ENCODE assay signal across 7 mouse cellular contexts in genomic region chr9:57075681-57076381, GRCm38 (mm10). TPM values are rescaled to one million over a fixed set of nuclear protein-coding genes. Genes with fewer than 3 reads are reported as not detected.
DNase-seq lines count a peak whose midpoint lies in the region; ATAC-seq lines count a peak whose summit lies in the region.

No protein-coding gene starts in this region.

- H3K4me2 ChIP-seq in embryonic facial prominence, embryonic 11.5 days (ENCODE audit: low read depth, low read length): peak overlapping the region; percentile 71
- H3K4me2 ChIP-seq in midbrain, embryonic 13.5 days (replicated peaks): peak overlapping the region; percentile 78

- H3K9me3 ChIP-seq in embryonic facial prominence, embryonic 11.5 days (replicated peaks; ENCODE audit: control insufficient read depth, low read length): no peaks in the 10 kb centered on the region
- no peaks in the 10 kb centered on the region for H3K9me3 ChIP-seq in limb, embryonic 10.5 days (replicated peaks)
- no peaks in the 10 kb centered on the region for H3K9me3 ChIP-seq in midbrain, embryonic 13.5 days

- peak; percentile 85 for ATAC-seq in embryonic facial prominence, embryonic 11.5 days (replicated peaks; ENCODE audit: insufficient number of reproducible peaks, low FRiP score, low TSS enrichment, low read depth)
- ATAC-seq in granulocyte monocyte progenitor cell, adult 5-6 weeks (replicated peaks; ENCODE audit: poor library complexity, severe bottlenecking): peak; percentile 43
- ATAC-seq in midbrain, embryonic 13.5 days: peak; percentile 90

- peak overlapping the region; percentile 87 for H3K9ac ChIP-seq in embryonic facial prominence, embryonic 11.5 days (replicated peaks; ENCODE audit: low read length)
- peak overlapping the region; percentile 87 for H3K9ac ChIP-seq in midbrain, embryonic 13.5 days (replicated peaks)

- peak overlapping the region; percentile 97 for H3K27ac ChIP-seq in embryonic facial prominence, embryonic 11.5 days (replicated peaks; ENCODE audit: low read depth, low read length)
- H3K27ac ChIP-seq in limb, embryonic 10.5 days: peak overlapping the region; percentile 95
- H3K27ac ChIP-seq in midbrain, embryonic 13.5 days: peak overlapping the region; percentile 98

- no peaks in the 10 kb centered on the region for H3K36me3 ChIP-seq in embryonic facial prominence, embryonic 11.5 days (replicated peaks; ENCODE audit: control insufficient read depth, insufficient read depth, low read depth, low read length)
- peaks cover 13% of the 10 kb centered on the region for H3K36me3 ChIP-seq in limb, embryonic 10.5 days
- H3K36me3 ChIP-seq in midbrain, embryonic 13.5 days: no peaks in the 10 kb centered on the region

- peak; percentile 99 for DNase-seq in adrenal gland, postnatal 14 days
- peak; percentile 99 for DNase-seq in embryonic facial prominence, embryonic 11.5 days (ENCODE audit: low spot score)
- peak; percentile 100 for DNase-seq in kidney, adult 11 months
- peak; percentile 94 for DNase-seq in limb, embryonic 10.5 days (ENCODE audit: low spot score)
- peak; percentile 97 for DNase-seq in spleen, adult 12 weeks (ENCODE audit: low spot score)

- no peaks in the 10 kb centered on the region for H3K27me3 ChIP-seq in embryonic facial prominence, embryonic 11.5 days (ENCODE audit: control insufficient read depth, insufficient read depth, low read length)
- no peaks in the 10 kb centered on the region for H3K27me3 ChIP-seq in limb, embryonic 10.5 days (ENCODE audit: low read depth, poor library complexity, severe bottlenecking)
- no peaks in the 10 kb centered on the region for H3K27me3 ChIP-seq in midbrain, embryonic 13.5 days

- H3K4me1 ChIP-seq in embryonic facial prominence, embryonic 11.5 days (ENCODE audit: control insufficient read depth, insufficient read depth, low read length): no peaks in the 10 kb centered on the region
- H3K4me1 ChIP-seq in limb, embryonic 10.5 days: peaks cover 27% of the 10 kb centered on the region
- peaks cover 37% of the 10 kb centered on the region for H3K4me1 ChIP-seq in midbrain, embryonic 13.5 days (replicated peaks)

- peak overlapping the region; percentile 91 for H3K4me3 ChIP-seq in embryonic facial prominence, embryonic 11.5 days (ENCODE audit: low read depth, low read length)
- peak overlapping the region; percentile 94 for H3K4me3 ChIP-seq in limb, embryonic 10.5 days
- H3K4me3 ChIP-seq in midbrain, embryonic 13.5 days (replicated peaks): peak overlapping the region; percentile 94

- under 1% methylated on average over 39 of the region's 43 CpGs for WGBS in embryonic facial prominence, embryonic 11.5 days
- WGBS in limb, embryonic 10.5 days: under 1% methylated on average over 43 of the region's 43 CpGs
- WGBS in midbrain, embryonic 13.5 days: under 1% methylated on average over 43 of the region's 43 CpGs

RNA-seq across cellular contexts. Expression of gene Sin3a, which starts 4.0 kb away (rescaled TPM):
- 50.6 and 55.0 TPM in 2 replicates for total RNA-seq in adrenal gland, postnatal 14 days (2021)
- 58.3 and 59.3 TPM in 2 replicates for polyA plus RNA-seq in embryonic facial prominence, embryonic 11.5 days (2014; fragmentation: Nextera tagmentation; extraction: Ambion mirVana)
- total RNA-seq in granulocyte monocyte progenitor cell, adult 5-6 weeks (2014; fragmentation: Nextera tagmentation): 57.1 and 77.6 TPM in 2 replicates
- total RNA-seq in granulocyte monocyte progenitor cell, adult 5-6 weeks (2017): 94.9 and 150 TPM in 2 replicates
- polyA plus RNA-seq in limb, embryonic 10.5 days (2016; fragmentation: Nextera tagmentation; extraction: Ambion mirVana): 60.5 and 62.5 TPM in 2 replicates
- 29.6 and 33.2 TPM in 2 replicates for polyA plus RNA-seq in midbrain, embryonic 13.5 days (2015; fragmentation: Nextera tagmentation; extraction: Ambion mirVana)

RNA-seq across cellular contexts. Expression of gene Man2c1, which starts 54.7 kb away (rescaled TPM):
- total RNA-seq in adrenal gland, postnatal 14 days (2021): 97.2 and 118 TPM in 2 replicates
- polyA plus RNA-seq in embryonic facial prominence, embryonic 11.5 days (2014; fragmentation: Nextera tagmentation; extraction: Ambion mirVana): 14.4 and 15.4 TPM in 2 replicates
- total RNA-seq in granulocyte monocyte progenitor cell, adult 5-6 weeks (2014; fragmentation: Nextera tagmentation): 74.7 and 103 TPM in 2 replicates
- total RNA-seq in granulocyte monocyte progenitor cell, adult 5-6 weeks (2017): 43.3 and 63.9 TPM in 2 replicates
- 62.2 and 72.1 TPM in 2 replicates for polyA plus RNA-seq in limb, embryonic 10.5 days (2016; fragmentation: Nextera tagmentation; extraction: Ambion mirVana)
- 69.3 and 70.0 TPM in 2 replicates for polyA plus RNA-seq in midbrain, embryonic 13.5 days (2015; fragmentation: Nextera tagmentation; extraction: Ambion mirVana)

Comparison
In these comparisons a context has a peak if more than half of its experiments do, and no peak if none do; other contexts are left out.
1. Peak in every context shown above with its lines: DNase-seq, ATAC-seq, H3K4me3 ChIP-seq and H3K27ac ChIP-seq.